Mouse (Mus musculus) R1 (cell line): ENCODE results near the gene Myo15.

Source experiments
- DNase-seq: peaks from one replicate; pipeline ENCODE4 v3.0.0-alpha.2; 2018; ENCODE audit warnings: low read depth, low spot score

Myo15 gene

GRCm38 (mm10) chr11:60469039-60469438 is at the start of gene Myo15:
Gene Myo15 (plus strand): TSS chr11:60469339.
- no peak for DNase-seq

- no peak for DNase-seq
Observed at GRCm38 (mm10) chr11:60422046-60422668, 47.0 kb upstream of the Myo15 start.

GRCm38 (mm10) chr11:60423006-60423405 is 46.1 kb upstream of the Myo15 start:
- peak; percentile 90 for DNase-seq

- DNase-seq: no peak
Observed at GRCm38 (mm10) chr11:60426417-60426816, 42.7 kb upstream of the Myo15 start.

- DNase-seq: no peak
Observed at GRCm38 (mm10) chr11:60427628-60428027, 41.5 kb upstream of the Myo15 start.

- DNase-seq: no peak
Observed at GRCm38 (mm10) chr11:60433501-60433900, 35.6 kb upstream of the Myo15 start.

- no peak for DNase-seq
Observed at GRCm38 (mm10) chr11:60435133-60435532, 34.0 kb upstream of the Myo15 start.

GRCm38 (mm10) chr11:60436618-60437017 is 32.5 kb upstream of the Myo15 start:
- no peak for DNase-seq

GRCm38 (mm10) chr11:60439621-60440020 is 29.5 kb upstream of the Myo15 start:
- peak; percentile 92 for DNase-seq

- peak; percentile 89 for DNase-seq
Observed at GRCm38 (mm10) chr11:60440176-60440575, 29.0 kb upstream of the Myo15 start.

- DNase-seq: no peak
Observed at GRCm38 (mm10) chr11:60442896-60443295, 26.2 kb upstream of the Myo15 start.

GRCm38 (mm10) chr11:60444007-60444406 is 25.1 kb upstream of the Myo15 start:
- DNase-seq: peak; percentile 65

GRCm38 (mm10) chr11:60454080-60454744 is 14.9 kb upstream of the Myo15 start, which contains the start of gene Drg2:
Gene Drg2 (plus strand): TSS chr11:60454591.
- peak; percentile 96 for DNase-seq

GRCm38 (mm10) chr11:60454745-60455087 is 14.4 kb upstream of the Myo15 start:
- no peak for DNase-seq

- peak; percentile 60 for DNase-seq
Observed at GRCm38 (mm10) chr11:60457973-60458372, 11.2 kb upstream of the Myo15 start.

GRCm38 (mm10) chr11:60465943-60466380 is 3.2 kb upstream of the Myo15 start:
- peak; percentile 66 for DNase-seq

- DNase-seq: peak; percentile 60
Observed at GRCm38 (mm10) chr11:60470743-60471142, 1.6 kb downstream of the Myo15 start.

- DNase-seq: peak; percentile 65
Observed at GRCm38 (mm10) chr11:60474534-60474933, 5.4 kb downstream of the Myo15 start.

GRCm38 (mm10) chr11:60475668-60476362 is 6.7 kb downstream of the Myo15 start:
- DNase-seq: no peak

- peak; percentile 86 for DNase-seq
Observed at GRCm38 (mm10) chr11:60478121-60478520, 9.0 kb downstream of the Myo15 start.

GRCm38 (mm10) chr11:60486267-60486666 is 17.1 kb downstream of the Myo15 start:
- no peak for DNase-seq

- DNase-seq: no peak
Observed at GRCm38 (mm10) chr11:60492726-60493125, 23.6 kb downstream of the Myo15 start.

- no peak for DNase-seq
Observed at GRCm38 (mm10) chr11:60495692-60496091, 26.6 kb downstream of the Myo15 start.
